Mouse (Mus musculus) kidney, adult 2 months (tissue): ENCODE data around the gene Fam53b.

Experiments used
- CTCF ChIP-seq: fragments of 200-500 bp; conservative IDR thresholded peaks from 2 replicates; pipeline ENCODE4 v1.5.1; 2011; ENCODE audit warnings: low read depth, mild to moderate bottlenecking, control low read depth, low read length, moderate library complexity, mixed read lengths; ENCODE audit not compliant: insufficient read depth, insufficient read length
- POLR2A ChIP-seq: fragments of 200-500 bp; IDR thresholded peaks from one replicate; pipeline ENCODE4 v1.6.1; 2011; ENCODE audit warnings: low read depth, low read length, control low read depth

- TF ChIP-seq CTCF (no peak), POLR2A (no peak)
Measured at GRCm38 (mm10) chr7:132666516-132666915, 147.2 kb downstream of the Fam53b start.
